Mouse (Mus musculus) spleen, adult 2 months (tissue): ENCODE data around the gene Cep295nl. TPM values are rescaled to one million over a fixed set of nuclear protein-coding genes. Genes with fewer than 3 reads are reported as not detected.
A peak's percentile ranks its signal among the peaks of the same experiment; 100 is the strongest.

Experiments
- DNase-seq, 2 experiments: peaks; one replicate each; pipeline versions ENCODE4 v3.0.0 to v3.0.0-alpha.2; 2012 to 2021; ENCODE audit warnings: low spot score in 2 of 2, low read depth in 1 of 2
- H3K27ac ChIP-seq: fragments of 200-500 bp; 2 replicates; pipeline ENCODE4 v1.5.1; 2012; ENCODE audit warnings: low read length, inconsistent platforms; ENCODE audit not compliant: insufficient read depth
- H3K27me3 ChIP-seq: fragments of 200-500 bp; 2 replicates; pipeline ENCODE4 v1.6.1; 2012; ENCODE audit warnings: mild to moderate bottlenecking, moderate library complexity, low read length, inconsistent platforms; ENCODE audit not compliant: control insufficient read depth, insufficient read depth
- H3K36me3 ChIP-seq: fragments of 200-500 bp; 2 replicates; pipeline ENCODE4 v1.6.1; 2012; ENCODE audit warnings: mild to moderate bottlenecking, low read length, inconsistent platforms; ENCODE audit not compliant: control insufficient read depth, insufficient read depth
- H3K4me1 ChIP-seq: fragments of 200-500 bp; 2 replicates; pipeline ENCODE4 v1.6.1; 2011; ENCODE audit warnings: inconsistent platforms; ENCODE audit not compliant: control insufficient read depth, insufficient read depth, insufficient read length
- H3K4me3 ChIP-seq: fragments of 200-500 bp; 2 replicates; pipeline ENCODE4 v1.5.1; 2011; ENCODE audit warnings: mild to moderate bottlenecking, inconsistent platforms; ENCODE audit not compliant: insufficient read depth, insufficient read length; ENCODE audit errors: extremely low read depth
- CTCF ChIP-seq: fragments of 200-500 bp; IDR thresholded peaks from 2 replicates; pipeline ENCODE4 v1.5.1; 2011; ENCODE audit warnings: mild to moderate bottlenecking, inconsistent platforms; ENCODE audit not compliant: insufficient read depth, insufficient read length, insufficient replicate concordance; ENCODE audit errors: extremely low read depth
- POLR2A ChIP-seq: fragments of 200-500 bp; IDR thresholded peaks from 2 replicates; pipeline ENCODE4 v1.6.1; 2011; ENCODE audit warnings: low read depth, low read length, inconsistent platforms
- WGBS: fragments of 180-500 bp; shearing (Covaris S2); methylation state at CpG from one replicate; pipeline ENCODE4 v1.1.7; 2018; 5-methylcytosine and 5-hydroxymethylcytosine counted together
- polyA plus RNA-seq: library from polyadenylated mRNA; depleted of rRNA; stranded (reverse); fragments of >200 nt; gene quantifications from 2 replicates; pipeline ENCODE4 v1.2.3, GENCODE M21; 2012

Cep295nl gene
- polyA plus RNA-seq, 1 experiment = not detected

DNA sequence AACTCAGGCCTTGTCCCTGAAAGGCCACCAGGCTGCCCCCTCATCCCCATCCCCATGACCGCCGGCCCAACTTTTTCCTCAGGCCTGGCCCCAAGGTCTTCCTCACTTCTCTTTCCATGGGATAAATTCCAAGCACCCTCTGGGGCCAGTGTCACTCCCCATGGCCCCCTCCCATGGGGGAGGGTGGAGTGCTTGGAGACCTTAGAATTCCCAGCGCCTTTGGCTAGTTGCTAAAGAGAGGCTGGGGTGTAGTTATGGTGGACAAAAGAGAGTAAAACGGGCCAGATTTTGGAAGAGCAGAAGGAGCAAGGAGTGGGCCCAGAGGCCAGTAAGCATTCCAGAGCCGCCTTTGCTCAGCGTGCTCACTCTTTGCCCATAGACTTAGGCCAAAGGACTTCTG, 13.3 kb upstream of the Cep295nl start, which contains the start of gene Timp2:
Timp2 (minus strand) TSS at position 101 of the 400 bp plus-strand sequence.
- no peak for TF ChIP-seq POLR2A
- no peak for TF ChIP-seq CTCF
- no peak for DNase-seq
- peaks cover 3% of the 10 kb centered on the region for H3K4me1 ChIP-seq
- H3K27ac ChIP-seq = peak within 1 kb of the TSS; percentile 77
- peaks cover 5% of the 10 kb centered on the region for H3K27me3 ChIP-seq
- peak within 1 kb of the TSS; percentile 70 for H3K4me3 ChIP-seq
- 67% methylated on average over 6 of the region's 6 CpGs for WGBS
- H3K36me3 ChIP-seq = no peaks in the 10 kb centered on the region

DNA sequence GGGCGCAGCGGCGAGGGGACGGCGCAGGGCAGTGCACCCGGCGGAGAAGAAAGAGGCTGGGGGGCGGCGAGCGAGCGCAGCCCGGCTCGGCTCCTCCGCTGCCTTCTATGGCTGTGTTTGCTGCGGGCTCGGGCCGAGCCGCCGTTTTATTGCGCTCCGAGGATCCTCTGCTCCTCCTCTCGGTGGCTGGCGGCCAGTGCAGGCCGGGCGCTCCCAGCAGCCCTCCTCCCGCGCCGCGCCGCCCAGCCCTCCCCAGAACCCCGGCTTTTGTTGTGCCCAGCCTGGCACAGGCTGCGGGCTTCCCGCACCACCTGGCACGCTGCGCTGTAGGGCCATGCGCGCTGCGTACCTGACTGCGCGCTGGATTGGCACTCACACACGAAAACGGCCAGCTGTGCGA, 12.9 kb upstream of the Cep295nl start:
- peak overlapping the region; percentile 77 for H3K27ac ChIP-seq

DNA sequence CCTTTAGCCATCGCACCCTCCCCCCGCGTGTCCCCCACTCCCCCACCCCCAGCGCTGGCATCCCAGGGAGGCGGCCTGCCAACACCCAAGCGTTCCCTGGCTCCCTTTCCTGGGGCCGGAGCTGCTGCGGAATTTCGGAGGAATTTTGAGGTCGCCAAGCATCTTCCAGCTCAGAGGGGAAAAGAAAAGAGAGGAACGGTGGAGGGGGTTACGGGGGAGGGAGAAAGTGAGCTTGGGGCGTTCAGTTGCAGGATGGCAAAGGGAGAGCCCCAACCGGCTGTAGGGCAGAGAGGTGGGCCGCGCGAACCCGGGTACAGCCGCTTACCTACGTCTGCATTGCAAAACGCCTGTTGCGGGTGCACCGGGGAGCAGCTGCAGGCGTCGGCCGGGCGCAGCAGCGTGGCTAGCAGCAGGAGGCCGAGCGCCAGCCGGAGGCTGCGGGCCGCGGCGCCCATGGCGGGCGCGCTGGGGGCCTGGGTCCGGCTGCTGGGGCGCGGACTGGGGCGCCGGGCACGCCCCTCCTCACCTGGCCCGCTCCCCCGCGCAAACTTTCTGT, 12.4 kb upstream of the Cep295nl start:
- H3K4me1 ChIP-seq = peaks cover 3% of the 10 kb centered on the region
- WGBS = 2% methylated on average over 43 of the region's 47 CpGs
- peaks cover 5% of the 10 kb centered on the region for H3K27me3 ChIP-seq
- peak overlapping the region; percentile 70 for H3K4me3 ChIP-seq
- TF ChIP-seq CTCF (no peak), POLR2A (no peak)
- H3K27ac ChIP-seq = peak overlapping the region; percentile 73
- H3K36me3 ChIP-seq = no peaks in the 10 kb centered on the region
- DNase-seq = no peak

More for the DNA sequence above, 12.9 kb upstream of the Cep295nl start:
- under 1% methylated on average over 40 of the region's 43 CpGs for WGBS
- Histone ChIP-seq H3K36me3 (no peaks in the 10 kb centered on the region), H3K4me1 (peaks cover 3% of the 10 kb centered on the region), H3K4me3 (peak overlapping the region; percentile 70), H3K27me3 (peaks cover 5% of the 10 kb centered on the region)
- peak; percentile 33 to 75 for DNase-seq
- TF ChIP-seq CTCF (peak; percentile 59; the same call in 1 of the 2 replicates), POLR2A (peak; percentile 47; the same call in 1 of the 2 replicates)

DNA sequence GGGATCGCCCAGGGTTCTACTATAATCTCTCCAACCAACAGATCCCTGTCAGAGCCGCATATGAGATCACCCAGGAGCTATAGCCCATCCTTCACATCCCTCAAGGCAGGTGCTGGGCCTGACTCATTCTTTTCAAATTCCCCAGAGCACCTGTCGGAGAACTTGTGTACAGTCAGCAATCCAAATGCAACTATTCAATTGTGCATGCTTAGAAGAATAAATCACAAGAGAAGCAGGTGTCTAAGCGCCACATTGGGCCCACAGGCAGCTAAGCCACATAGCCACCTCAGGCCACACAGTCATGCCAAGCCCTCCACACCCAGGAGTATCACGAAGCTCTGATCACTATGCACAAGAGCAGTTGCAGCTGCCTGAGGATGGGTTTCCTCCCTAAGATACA, 7.2 kb upstream of the Cep295nl start:
- Histone ChIP-seq H3K36me3 (no peaks in the 10 kb centered on the region), H3K4me3 (no peak overlapping the region), H3K27me3 (peaks cover 3% of the 10 kb centered on the region; the same call in 1 of the 2 replicates), H3K27ac (peak overlapping the region; percentile 79), H3K4me1 (peaks cover 17% of the 10 kb centered on the region; the same call in 1 of the 2 replicates)
- TF ChIP-seq CTCF (no peak), POLR2A (no peak)
- WGBS = 88% methylated on average over 5 of the region's 5 CpGs
- DNase-seq = no peak

DNA sequence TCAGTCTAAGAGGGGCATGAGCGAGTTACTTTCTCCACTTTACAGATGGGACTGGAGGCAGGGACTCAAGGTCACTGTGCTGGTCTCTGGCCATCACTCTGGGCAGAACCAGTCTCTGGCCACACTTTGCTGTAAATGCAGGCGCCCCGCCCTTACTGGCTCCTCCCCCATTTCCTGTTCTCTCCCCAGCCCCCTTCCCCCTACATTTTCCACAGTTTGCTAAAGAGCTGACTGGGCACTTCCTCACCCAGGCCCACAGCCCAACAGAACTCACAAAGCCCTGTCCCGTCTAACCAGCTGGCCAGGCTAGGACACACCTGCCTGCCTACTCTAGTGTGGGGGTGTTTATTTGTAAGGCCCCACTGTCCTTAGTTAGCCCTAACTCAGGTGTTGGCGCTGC, 6.6 kb upstream of the Cep295nl start:
- H3K4me3 ChIP-seq = no peak overlapping the region
- H3K27ac ChIP-seq = peak overlapping the region; percentile 83
- no peak for TF ChIP-seq POLR2A
- H3K36me3 ChIP-seq = no peaks in the 10 kb centered on the region
- no peaks in the 10 kb centered on the region for H3K27me3 ChIP-seq
- DNase-seq = peak; percentile 35 to 67
- WGBS = 20% methylated on average over 5 of the region's 5 CpGs
- peaks cover 17% of the 10 kb centered on the region; the same call in 1 of the 2 replicates for H3K4me1 ChIP-seq

DNA sequence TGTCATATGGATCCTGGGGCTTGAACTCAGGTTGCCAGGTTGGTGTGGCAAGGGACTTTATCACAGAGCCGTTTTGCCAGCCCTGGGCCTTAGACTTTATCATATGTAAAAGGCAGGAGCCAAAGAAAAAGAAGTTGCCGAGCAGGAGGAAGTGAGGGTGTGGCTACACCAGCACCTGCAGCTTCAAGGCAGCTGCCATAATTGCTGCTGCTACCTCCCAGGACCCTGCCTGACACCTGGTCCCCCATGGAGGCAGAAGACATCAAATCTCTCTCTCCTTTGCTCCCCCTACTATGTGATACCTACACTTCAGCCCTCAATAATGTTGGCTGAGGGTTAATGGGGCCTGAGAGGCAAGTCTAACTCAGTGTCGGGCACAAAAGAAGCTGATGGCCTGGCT, 6.1 kb upstream of the Cep295nl start:
- peaks cover 17% of the 10 kb centered on the region; the same call in 1 of the 2 replicates for H3K4me1 ChIP-seq
- DNase-seq = peak in 1 of 2 experiments; percentile 22
- no peaks in the 10 kb centered on the region for H3K27me3 ChIP-seq
- TF ChIP-seq POLR2A (no peak), CTCF (no peak)
- no peak overlapping the region for H3K4me3 ChIP-seq
- 12% methylated on average over 3 of the region's 3 CpGs for WGBS
- H3K27ac ChIP-seq = peak overlapping the region; percentile 83
- H3K36me3 ChIP-seq = no peaks in the 10 kb centered on the region

DNA sequence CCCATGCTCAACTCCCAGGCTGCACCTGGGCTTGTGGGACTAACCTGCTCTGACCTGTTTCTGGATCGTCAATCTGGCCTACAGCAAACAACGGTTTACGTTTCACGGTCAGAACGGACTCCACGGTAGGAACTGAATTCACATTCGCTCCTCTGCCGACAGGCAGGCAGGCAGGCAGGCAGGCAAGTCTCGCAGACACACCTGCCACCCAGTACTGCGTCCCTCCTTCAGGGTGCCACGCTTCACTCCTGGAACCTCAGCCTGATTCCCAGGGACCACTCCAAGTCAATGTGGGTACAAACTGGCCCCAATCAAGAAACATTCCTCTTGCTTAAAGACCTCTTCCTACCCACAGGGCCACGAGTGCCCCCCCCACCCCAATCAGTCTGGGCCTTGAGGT, 5.6 kb upstream of the Cep295nl start:
- 0 out of 2 replicates have a peak overlapping the region, but pooled peaks have one; percentile 7 for H3K27ac ChIP-seq
- TF ChIP-seq CTCF (no peak), POLR2A (no peak)
- H3K4me3 ChIP-seq = no peak overlapping the region
- 86% methylated on average over 12 of the region's 12 CpGs for WGBS
- H3K4me1 ChIP-seq = peaks cover 17% of the 10 kb centered on the region; the same call in 1 of the 2 replicates
- H3K36me3 ChIP-seq = no peaks in the 10 kb centered on the region
- DNase-seq = no peak
- H3K27me3 ChIP-seq = no peaks in the 10 kb centered on the region
